Mouse (Mus musculus) testis, adult 2 months (tissue): ENCODE measurements at regions not wholly inside any gene's neighbourhood (a gene's known extent, or its start where the extent isn't known, plus 50 kb on each side); places are given as distances from the start of the nearest gene placed in this dataset.

ENCODE experiments used
- CTCF ChIP-seq: fragments of 200-500 bp; IDR thresholded peaks from 2 replicates; pipeline ENCODE4 v1.5.1; 2012; ENCODE audit warnings: low read depth, mild to moderate bottlenecking, inconsistent platforms, low read length, moderate library complexity; ENCODE audit not compliant: control insufficient read depth, insufficient read depth, insufficient replicate concordance
- POLR2A ChIP-seq: fragments of 200-500 bp; IDR thresholded peaks from 2 replicates; pipeline ENCODE4 v1.6.1; 2012; ENCODE audit warnings: low read depth, mild to moderate bottlenecking, inconsistent platforms, low read length, moderate library complexity; ENCODE audit not compliant: control insufficient read depth

- TF ChIP-seq CTCF (no peak), POLR2A (no peak)
Measured at GRCm38 (mm10) chr3:34559841-34560703, 90.1 kb upstream of the Sox2 start.
